Mouse (Mus musculus): ENCODE results near the gene Krt222. TPM values are rescaled to one million over a fixed set of nuclear protein-coding genes. Genes with fewer than 3 reads are reported as not detected.

The Krt222 gene
- polyA plus RNA-seq (2015; fragmentation: Nextera tagmentation; extraction: Ambion mirVana): 2.4 TPM in 2 replicates

DNA sequence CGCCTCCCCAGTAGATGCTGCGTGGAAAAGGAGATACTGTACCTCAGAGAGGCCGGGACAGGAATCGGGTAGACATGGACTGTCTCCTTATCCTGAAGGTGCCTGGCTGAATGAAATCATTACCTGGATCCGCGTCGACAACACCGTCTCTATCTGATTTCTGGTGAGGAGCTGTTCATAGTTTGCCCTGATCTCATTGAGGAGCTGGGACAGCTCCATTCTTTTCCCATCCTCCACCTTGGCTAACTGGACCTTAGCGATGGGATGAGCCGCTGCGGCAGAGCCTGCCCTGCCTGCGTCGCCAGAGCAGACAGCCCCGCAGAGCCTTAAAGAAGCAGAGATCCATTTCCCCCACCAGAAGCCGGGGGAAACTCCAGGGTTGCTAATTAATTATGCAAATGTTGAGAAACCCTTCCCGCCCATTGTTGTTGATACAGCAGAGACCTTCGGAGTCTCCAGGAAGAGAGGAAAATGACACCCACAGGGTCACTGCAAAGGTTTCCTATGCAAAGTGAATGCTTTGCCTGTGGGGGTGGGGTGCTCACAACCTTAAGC lies at the start of gene Krt222:
Krt222 (minus strand) TSS at position 266 of the 555 bp plus-strand sequence.
- H3K36me3 ChIP-seq: no peaks in the 10 kb centered on the region
- no peaks in the 10 kb centered on the region for H3K27me3 ChIP-seq
- 0 out of 2 replicates have a peak, but pooled peaks cover 7% of the 10 kb centered on the region for H3K4me1 ChIP-seq (replicated peaks)
- 0 out of 2 replicates have a peak, but pooled peaks have one; percentile 50 for ATAC-seq
- H3K4me2 ChIP-seq (replicated peaks): peak within 1 kb of the TSS; percentile 53
- H3K4me3 ChIP-seq (replicated peaks): peak within 1 kb of the TSS; percentile 32
- H3K9ac ChIP-seq (replicated peaks): peak within 1 kb of the TSS; percentile 50
- H3K9me3 ChIP-seq: no peaks in the 10 kb centered on the region
- H3K27ac ChIP-seq: peak within 1 kb of the TSS; percentile 54
- WGBS: 6% methylated on average over 17 of the region's 17 CpGs

GRCm38 (mm10) chr11:99292846-99293245 lies 49.0 kb upstream of the Krt222 start:
- Histone ChIP-seq H3K4me2 (replicated peaks) (no peak overlapping the region), H3K9me3 (no peaks in the 10 kb centered on the region), H3K9ac (replicated peaks) (no peak overlapping the region), H3K4me3 (replicated peaks) (no peak overlapping the region), H3K36me3 (no peaks in the 10 kb centered on the region), H3K27me3 (no peaks in the 10 kb centered on the region), H3K27ac (no peak overlapping the region), H3K4me1 (replicated peaks) (no peaks in the 10 kb centered on the region)
- no peak for ATAC-seq
- WGBS: 66% methylated on average over 5 of the region's 5 CpGs

- no peak for ATAC-seq
- Histone ChIP-seq H3K27ac (no peak within 1 kb of the TSS), H3K9ac (replicated peaks) (no peak within 1 kb of the TSS), H3K4me1 (replicated peaks) (peaks cover 11% of the 10 kb centered on the region), H3K9me3 (no peaks in the 10 kb centered on the region), H3K27me3 (no peaks in the 10 kb centered on the region), H3K36me3 (no peaks in the 10 kb centered on the region), H3K4me3 (replicated peaks) (no peak within 1 kb of the TSS), H3K4me2 (replicated peaks) (no peak within 1 kb of the TSS)
- WGBS: 47% methylated on average over 11 of the region's 11 CpGs
Observed at GRCm38 (mm10) chr11:99284833-99285312, 41.0 kb upstream of the Krt222 start, which contains the start of gene Krt24. Krt24 (minus strand) TSS chr11:99285262.

DNA sequence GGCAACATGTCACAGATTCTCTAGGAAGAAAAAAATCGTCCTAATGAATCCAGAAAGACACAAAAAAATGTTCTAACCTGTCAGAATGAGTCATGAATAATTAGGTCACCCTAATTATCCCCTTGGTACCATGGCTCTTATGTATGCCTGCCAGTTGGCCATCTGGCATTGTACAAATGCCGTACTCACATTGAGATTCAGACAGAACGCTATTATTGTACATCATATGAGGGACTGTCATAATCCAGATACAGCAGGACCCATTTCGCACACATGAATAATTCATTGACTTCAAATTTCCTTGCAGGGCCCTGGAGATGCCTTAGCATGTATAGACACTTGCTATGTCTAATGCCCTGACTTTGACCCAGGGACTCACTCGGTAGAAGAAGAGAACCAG lies 40.1 kb upstream of the Krt222 start:
- Histone ChIP-seq H3K9me3 (no peaks in the 10 kb centered on the region), H3K36me3 (no peaks in the 10 kb centered on the region), H3K4me3 (replicated peaks) (no peak overlapping the region), H3K4me2 (replicated peaks) (no peak overlapping the region), H3K4me1 (replicated peaks) (peaks cover 11% of the 10 kb centered on the region), H3K27ac (no peak overlapping the region), H3K27me3 (no peaks in the 10 kb centered on the region), H3K9ac (replicated peaks) (no peak overlapping the region)
- ATAC-seq: no peak
- 68% methylated on average over 5 of the region's 5 CpGs for WGBS

DNA sequence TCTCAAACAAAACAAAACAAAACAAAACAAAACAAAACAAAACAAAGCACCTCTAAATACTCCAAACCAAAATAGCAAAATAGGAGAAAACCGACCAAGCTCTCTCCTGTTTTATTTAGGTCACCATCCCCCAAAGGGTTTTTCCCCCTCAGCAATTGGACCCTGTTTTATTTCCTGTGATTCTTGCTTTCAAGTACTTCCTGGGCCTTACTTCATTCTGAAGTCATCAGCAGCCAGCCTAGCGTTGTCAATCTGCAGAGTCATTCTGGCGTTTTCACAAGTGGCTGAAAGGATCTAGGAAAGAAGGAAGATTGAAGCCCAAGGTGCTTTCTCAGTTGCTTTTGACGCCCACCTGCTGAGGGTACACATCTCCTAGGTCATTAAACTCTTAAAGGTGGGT lies 39.4 kb upstream of the Krt222 start:
- peaks cover 11% of the 10 kb centered on the region for H3K4me1 ChIP-seq (replicated peaks)
- 66% methylated on average over 4 of the region's 4 CpGs for WGBS
- H3K9me3 ChIP-seq: no peaks in the 10 kb centered on the region
- H3K27ac ChIP-seq: no peak overlapping the region
- no peak overlapping the region for H3K9ac ChIP-seq (replicated peaks)
- no peaks in the 10 kb centered on the region for H3K36me3 ChIP-seq
- no peak overlapping the region for H3K4me2 ChIP-seq (replicated peaks)
- no peak for ATAC-seq
- no peak overlapping the region for H3K4me3 ChIP-seq (replicated peaks)
- H3K27me3 ChIP-seq: no peaks in the 10 kb centered on the region

- no peaks in the 10 kb centered on the region for H3K27me3 ChIP-seq
- peaks cover 11% of the 10 kb centered on the region for H3K4me1 ChIP-seq (replicated peaks)
- ATAC-seq: no peak
- H3K9me3 ChIP-seq: no peaks in the 10 kb centered on the region
- H3K27ac ChIP-seq: no peak overlapping the region
- H3K9ac ChIP-seq (replicated peaks): no peak overlapping the region
- WGBS: 82% methylated on average over 9 of the region's 9 CpGs
- H3K4me3 ChIP-seq (replicated peaks): no peak overlapping the region
- no peak overlapping the region for H3K4me2 ChIP-seq (replicated peaks)
- no peaks in the 10 kb centered on the region for H3K36me3 ChIP-seq
Observed at GRCm38 (mm10) chr11:99281116-99281515, 37.2 kb upstream of the Krt222 start.

- Histone ChIP-seq H3K27me3 (no peaks in the 10 kb centered on the region), H3K36me3 (no peaks in the 10 kb centered on the region), H3K4me2 (replicated peaks) (no peak overlapping the region), H3K4me1 (replicated peaks) (peaks cover 10% of the 10 kb centered on the region), H3K9me3 (no peaks in the 10 kb centered on the region), H3K9ac (replicated peaks) (no peak overlapping the region), H3K27ac (no peak overlapping the region), H3K4me3 (replicated peaks) (no peak overlapping the region)
- no peak for ATAC-seq
- 73% methylated on average over 5 of the region's 5 CpGs for WGBS
Observed at GRCm38 (mm10) chr11:99279986-99280385, 36.1 kb upstream of the Krt222 start.

GRCm38 (mm10) chr11:99276786-99277185 lies 32.9 kb upstream of the Krt222 start:
- H3K27ac ChIP-seq: no peak overlapping the region
- WGBS: 68% methylated on average over 7 of the region's 7 CpGs
- no peaks in the 10 kb centered on the region for H3K9me3 ChIP-seq
- no peak overlapping the region for H3K4me3 ChIP-seq (replicated peaks)
- ATAC-seq: no peak
- no peak overlapping the region for H3K4me2 ChIP-seq (replicated peaks)
- no peaks in the 10 kb centered on the region for H3K27me3 ChIP-seq
- H3K4me1 ChIP-seq (replicated peaks): no peaks in the 10 kb centered on the region
- H3K9ac ChIP-seq (replicated peaks): no peak overlapping the region
- no peaks in the 10 kb centered on the region for H3K36me3 ChIP-seq

DNA sequence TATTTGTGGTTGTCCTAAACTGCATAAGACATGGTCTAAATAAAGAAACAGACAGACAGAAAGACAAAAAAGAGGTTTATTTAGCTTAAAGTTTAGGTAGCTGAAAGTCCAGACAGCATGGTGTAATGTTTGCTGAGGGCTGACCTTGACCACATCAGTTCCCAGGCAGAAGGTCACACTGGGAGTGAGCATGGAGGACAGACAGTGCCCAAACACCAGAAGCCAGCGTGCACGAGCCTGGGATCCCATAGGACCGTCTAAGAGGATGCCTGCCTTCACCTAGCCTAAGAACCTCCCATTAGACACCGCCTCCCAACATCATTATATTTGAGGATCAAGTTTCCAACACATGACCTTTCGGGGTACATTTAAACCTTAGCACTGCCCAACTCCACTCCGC lies 31.7 kb upstream of the Krt222 start:
- ATAC-seq: no peak
- Histone ChIP-seq H3K27me3 (no peaks in the 10 kb centered on the region), H3K4me2 (replicated peaks) (no peak overlapping the region), H3K9ac (replicated peaks) (no peak overlapping the region), H3K36me3 (no peaks in the 10 kb centered on the region), H3K4me3 (replicated peaks) (no peak overlapping the region), H3K4me1 (replicated peaks) (no peaks in the 10 kb centered on the region), H3K9me3 (no peaks in the 10 kb centered on the region), H3K27ac (no peak overlapping the region)
- 87% methylated on average over 6 of the region's 6 CpGs for WGBS

- Histone ChIP-seq H3K9me3 (no peaks in the 10 kb centered on the region), H3K4me1 (replicated peaks) (no peaks in the 10 kb centered on the region), H3K36me3 (no peaks in the 10 kb centered on the region), H3K9ac (replicated peaks) (no peak overlapping the region), H3K27ac (no peak overlapping the region), H3K27me3 (no peaks in the 10 kb centered on the region), H3K4me2 (replicated peaks) (no peak overlapping the region), H3K4me3 (replicated peaks) (no peak overlapping the region)
- no peak for ATAC-seq
- 84% methylated on average over 4 of the region's 4 CpGs for WGBS
Observed at GRCm38 (mm10) chr11:99272721-99273120, 28.8 kb upstream of the Krt222 start.

GRCm38 (mm10) chr11:99269192-99269591 lies 25.3 kb upstream of the Krt222 start:
- H3K27ac ChIP-seq: no peak overlapping the region
- H3K4me2 ChIP-seq (replicated peaks): no peak overlapping the region
- ATAC-seq: no peak
- no peak overlapping the region for H3K4me3 ChIP-seq (replicated peaks)
- H3K9me3 ChIP-seq: no peaks in the 10 kb centered on the region
- 0 out of 2 replicates have a peak, but pooled peaks cover 2% of the 10 kb centered on the region for H3K4me1 ChIP-seq (replicated peaks)
- no peak overlapping the region for H3K9ac ChIP-seq (replicated peaks)
- no peaks in the 10 kb centered on the region for H3K27me3 ChIP-seq
- H3K36me3 ChIP-seq: no peaks in the 10 kb centered on the region
- 80% methylated on average over 7 of the region's 7 CpGs for WGBS

GRCm38 (mm10) chr11:99265796-99266195 lies 21.9 kb upstream of the Krt222 start:
- ATAC-seq: no peak
- 0 out of 2 replicates have a peak, but pooled peaks cover 2% of the 10 kb centered on the region for H3K4me1 ChIP-seq (replicated peaks)
- H3K27me3 ChIP-seq: no peaks in the 10 kb centered on the region
- H3K4me3 ChIP-seq (replicated peaks): no peak overlapping the region
- WGBS: 28% methylated on average over 9 of the region's 9 CpGs
- no peaks in the 10 kb centered on the region for H3K9me3 ChIP-seq
- H3K4me2 ChIP-seq (replicated peaks): no peak overlapping the region
- no peak overlapping the region for H3K9ac ChIP-seq (replicated peaks)
- H3K36me3 ChIP-seq: no peaks in the 10 kb centered on the region
- H3K27ac ChIP-seq: no peak overlapping the region

DNA sequence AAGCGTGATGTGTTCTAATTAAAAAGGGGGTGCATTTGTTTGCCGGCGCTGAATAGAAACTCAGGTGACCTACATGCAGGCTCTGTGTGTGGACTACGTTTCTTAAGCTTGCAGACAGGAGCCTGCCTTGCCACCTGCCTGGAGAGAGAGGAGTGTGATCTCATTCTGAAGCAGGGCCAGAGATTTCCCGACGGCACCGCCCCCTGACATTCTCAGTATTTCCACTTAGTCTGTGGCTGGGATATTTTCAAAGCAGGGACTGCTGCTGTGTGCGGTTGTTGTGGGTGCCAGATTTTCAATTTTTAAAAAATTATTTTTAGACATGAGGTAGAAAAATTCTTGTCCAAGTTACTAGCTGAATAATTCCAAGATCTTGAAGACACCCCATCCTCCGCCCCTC lies 21.3 kb upstream of the Krt222 start:
- Histone ChIP-seq H3K4me1 (replicated peaks) (0 out of 2 replicates have a peak, but pooled peaks cover 2% of the 10 kb centered on the region), H3K36me3 (no peaks in the 10 kb centered on the region), H3K4me3 (replicated peaks) (no peak overlapping the region), H3K27ac (no peak overlapping the region), H3K9me3 (no peaks in the 10 kb centered on the region), H3K9ac (replicated peaks) (no peak overlapping the region), H3K4me2 (replicated peaks) (no peak overlapping the region), H3K27me3 (no peaks in the 10 kb centered on the region)
- WGBS: 80% methylated on average over 9 of the region's 9 CpGs
- no peak for ATAC-seq

All from midbrain, embryonic 13.5 days (tissue).